Mouse (Mus musculus) cerebellum, adult 18-20 months (tissue): Measurements from ENCODE around the gene Mgll.

Experiments
- DNase-seq, 2 experiments: peaks; one replicate each; pipeline ENCODE4 v3.0.0; 2021

Gene Mgll

GRCm38 (mm10) chr6:88776336-88776923, 52.2 kb downstream of the Mgll start:
- DNase-seq: no peak

- DNase-seq: no peak
Observed at GRCm38 (mm10) chr6:88776964-88777363, 52.8 kb downstream of the Mgll start.

GRCm38 (mm10) chr6:88778047-88778688, 54.0 kb downstream of the Mgll start:
- DNase-seq: no peak

GRCm38 (mm10) chr6:88779755-88780154, 55.5 kb downstream of the Mgll start:
- no peak for DNase-seq

GRCm38 (mm10) chr6:88781919-88782318, 57.7 kb downstream of the Mgll start:
- no peak for DNase-seq

- no peak for DNase-seq
Observed at GRCm38 (mm10) chr6:88782981-88783397, 58.8 kb downstream of the Mgll start.

- DNase-seq: peak; percentile 66 to 77
Observed at GRCm38 (mm10) chr6:88784691-88785173, 60.5 kb downstream of the Mgll start.

GRCm38 (mm10) chr6:88785331-88785730, 61.1 kb downstream of the Mgll start:
- no peak for DNase-seq

GRCm38 (mm10) chr6:88785781-88786542, 61.8 kb downstream of the Mgll start:
- DNase-seq: no peak

GRCm38 (mm10) chr6:88786732-88787445, 62.7 kb downstream of the Mgll start:
- DNase-seq: peak; percentile 85 to 91

- peak; percentile 58 to 60 for DNase-seq
Observed at GRCm38 (mm10) chr6:88787496-88787895, 63.3 kb downstream of the Mgll start.

GRCm38 (mm10) chr6:88788219-88788618, 64.0 kb downstream of the Mgll start:
- DNase-seq: peak in 1 of 2 experiments; percentile 55

- no peak for DNase-seq
Observed at GRCm38 (mm10) chr6:88791299-88791698, 67.1 kb downstream of the Mgll start.

- peak in 1 of 2 experiments; percentile 49 for DNase-seq
Observed at GRCm38 (mm10) chr6:88792147-88792691, 68.0 kb downstream of the Mgll start.

- no peak for DNase-seq
Observed at GRCm38 (mm10) chr6:88793243-88793642, 69.0 kb downstream of the Mgll start.

GRCm38 (mm10) chr6:88793872-88794271, 69.7 kb downstream of the Mgll start:
- DNase-seq: no peak

- peak; percentile 56 to 58 for DNase-seq
Observed at GRCm38 (mm10) chr6:88794561-88794971, 70.4 kb downstream of the Mgll start.

GRCm38 (mm10) chr6:88800191-88800590, 76.0 kb downstream of the Mgll start:
- DNase-seq: no peak

GRCm38 (mm10) chr6:88800735-88801134, 76.5 kb downstream of the Mgll start:
- peak; percentile 90 to 94 for DNase-seq

GRCm38 (mm10) chr6:88803051-88803450, 78.8 kb downstream of the Mgll start:
- no peak for DNase-seq

GRCm38 (mm10) chr6:88803957-88804695, 79.9 kb downstream of the Mgll start:
- DNase-seq: no peak

GRCm38 (mm10) chr6:88804966-88805577, 80.9 kb downstream of the Mgll start:
- no peak for DNase-seq
